Mouse (Mus musculus): ENCODE measurements around the gene Actl6b.

Gene Actl6b

DNA sequence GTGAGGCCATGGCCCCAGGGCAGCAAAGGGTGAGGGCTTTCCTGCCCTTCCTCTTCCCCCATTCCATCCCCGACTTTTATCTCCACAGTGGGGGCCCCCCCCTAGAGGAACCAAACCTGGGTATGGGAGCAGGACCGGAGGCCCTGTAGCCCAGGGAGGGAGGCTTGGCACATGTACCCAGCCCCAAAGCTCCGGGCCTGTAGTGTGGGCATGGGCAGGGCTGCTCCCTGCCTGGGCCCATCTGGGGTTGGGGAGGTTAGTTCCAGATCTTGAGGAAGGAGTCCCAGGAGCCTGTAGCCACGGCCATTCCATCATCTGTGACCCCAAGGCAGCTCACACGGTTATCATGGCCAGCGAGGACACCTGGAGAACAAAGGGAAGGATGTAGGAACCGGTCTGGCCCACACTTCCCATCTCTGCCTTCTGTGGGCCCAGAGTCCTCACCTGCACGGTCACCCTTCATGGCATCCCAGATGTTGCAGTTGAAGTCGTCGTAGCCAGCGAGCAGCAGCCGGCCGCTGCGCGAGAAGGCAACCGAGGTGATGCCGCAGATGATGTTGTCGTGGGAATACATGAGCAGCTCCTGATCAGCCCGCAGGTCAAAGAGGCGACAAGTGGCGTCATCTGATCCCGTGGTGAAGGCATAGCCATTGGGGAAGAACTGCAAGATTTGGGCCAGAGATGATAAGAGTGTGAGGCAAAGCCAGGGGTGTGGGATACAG is 24.9 kb upstream of the Actl6b start:
- in situ Hi-C loops (cut with MboI; ENCODE audit: low sequenced_read_pairs): loop anchor here (25.0 kb wide), 1 partner anchor 234 kb away; no protein-coding TSS in a partner anchor

DNA sequence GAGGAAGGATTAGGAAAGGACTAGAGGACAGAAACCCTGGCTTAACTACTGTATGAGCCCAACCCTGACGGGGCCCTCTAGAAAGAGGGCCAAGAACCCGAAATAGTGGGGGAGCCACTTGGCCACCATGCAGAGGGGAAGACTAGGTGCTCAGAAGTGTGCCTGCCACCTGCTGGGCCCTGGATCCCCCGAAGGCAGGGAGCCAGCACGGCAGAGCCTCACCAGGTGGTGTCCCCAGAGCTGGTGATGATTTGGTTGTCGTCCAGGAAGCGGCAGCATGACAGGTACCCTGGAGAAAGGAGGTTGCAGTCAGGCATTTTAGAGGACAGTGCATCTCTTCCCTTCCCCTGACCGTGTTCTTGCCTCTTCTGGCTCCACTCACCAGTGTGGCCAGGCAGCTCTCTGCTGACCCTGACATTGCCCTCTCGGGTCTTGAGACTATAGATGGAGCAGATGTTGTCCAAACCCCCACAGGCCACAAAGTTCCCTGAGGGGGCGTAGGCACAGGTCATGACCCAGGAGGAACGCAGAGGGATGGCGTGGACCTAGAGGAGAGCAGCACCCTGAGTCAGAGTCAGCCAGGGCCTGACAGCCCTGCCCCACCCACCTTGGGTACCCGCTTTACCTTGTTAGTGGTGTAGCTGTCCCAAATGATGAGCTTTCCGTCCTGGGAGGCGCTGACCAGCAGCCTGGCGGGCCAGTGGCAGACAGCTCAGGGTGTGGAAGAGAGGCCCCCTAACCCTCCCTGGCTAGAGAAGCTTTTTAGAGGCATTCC is 23.9 kb upstream of the Actl6b start:
- in situ Hi-C loops (cut with MboI; ENCODE audit: low sequenced_read_pairs): loop anchor here (25.0 kb wide), 1 partner anchor 233 kb away; no protein-coding TSS in a partner anchor

DNA sequence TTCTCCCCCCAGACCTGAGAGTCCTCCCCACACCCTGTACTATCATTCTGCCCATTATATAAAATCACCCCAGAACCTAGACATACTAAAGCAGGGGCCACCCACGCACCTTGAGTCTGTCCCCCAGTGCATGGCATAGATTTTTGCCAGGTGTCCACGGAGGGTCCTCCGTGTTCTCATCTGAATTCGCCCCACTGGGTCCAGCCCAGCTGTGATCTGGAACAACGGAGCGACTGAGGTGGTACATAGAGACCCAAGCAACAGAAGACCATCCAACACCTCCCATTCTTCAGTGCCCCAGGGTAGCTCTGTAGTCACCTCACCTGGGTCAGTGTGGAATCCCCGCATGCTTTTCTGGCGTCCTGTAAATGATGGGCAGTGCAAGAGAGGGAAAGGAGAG is 23.2 kb upstream of the Actl6b start:
- in situ Hi-C loops (cut with MboI; ENCODE audit: low sequenced_read_pairs): loop anchor here (25.0 kb wide), 1 partner anchor 232 kb away; no protein-coding TSS in a partner anchor

DNA sequence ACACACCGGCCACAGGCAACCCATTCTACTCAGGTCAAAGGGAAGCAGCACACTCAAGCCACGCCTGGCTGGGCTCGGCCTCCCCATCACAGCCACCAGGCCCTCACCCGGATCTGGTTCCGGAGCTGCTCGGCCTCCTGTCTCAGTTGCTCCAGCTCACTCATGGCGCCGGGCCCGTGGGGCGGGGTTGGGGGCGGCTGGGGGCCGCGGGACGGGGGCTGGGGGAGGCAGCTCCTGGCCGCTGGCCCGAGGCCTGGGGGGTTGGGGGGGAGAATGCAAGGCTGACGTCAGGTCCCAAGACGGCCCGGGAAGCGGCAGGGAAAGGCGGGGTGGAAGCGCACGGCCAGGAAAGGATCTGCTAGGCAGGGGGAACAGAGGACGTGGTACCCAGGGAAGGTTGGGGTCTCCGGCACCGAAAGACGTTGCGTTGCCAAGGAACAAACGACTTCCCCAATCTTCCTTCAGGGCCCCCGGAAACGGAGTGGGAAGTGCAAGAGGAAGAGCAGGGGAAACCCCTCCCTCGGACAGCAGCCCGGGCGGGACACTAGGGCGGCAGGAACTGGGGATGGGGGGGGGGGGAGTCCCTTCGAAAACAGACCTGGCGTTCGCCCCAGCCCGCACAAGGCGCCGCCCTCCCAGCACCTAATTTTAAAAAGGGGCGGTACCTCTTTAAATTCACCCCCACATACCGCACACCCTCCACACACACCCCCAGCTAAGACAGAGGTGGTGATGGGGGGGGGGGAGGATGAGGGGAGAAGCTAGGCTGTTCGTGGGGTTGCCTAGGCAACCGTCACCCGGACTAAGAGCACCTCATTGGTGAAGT is 22.5 kb upstream of the Actl6b start:
- in situ Hi-C loops (cut with MboI; ENCODE audit: low sequenced_read_pairs): loop anchor here (25.0 kb wide), 1 partner anchor 232 kb away; no protein-coding TSS in a partner anchor

DNA sequence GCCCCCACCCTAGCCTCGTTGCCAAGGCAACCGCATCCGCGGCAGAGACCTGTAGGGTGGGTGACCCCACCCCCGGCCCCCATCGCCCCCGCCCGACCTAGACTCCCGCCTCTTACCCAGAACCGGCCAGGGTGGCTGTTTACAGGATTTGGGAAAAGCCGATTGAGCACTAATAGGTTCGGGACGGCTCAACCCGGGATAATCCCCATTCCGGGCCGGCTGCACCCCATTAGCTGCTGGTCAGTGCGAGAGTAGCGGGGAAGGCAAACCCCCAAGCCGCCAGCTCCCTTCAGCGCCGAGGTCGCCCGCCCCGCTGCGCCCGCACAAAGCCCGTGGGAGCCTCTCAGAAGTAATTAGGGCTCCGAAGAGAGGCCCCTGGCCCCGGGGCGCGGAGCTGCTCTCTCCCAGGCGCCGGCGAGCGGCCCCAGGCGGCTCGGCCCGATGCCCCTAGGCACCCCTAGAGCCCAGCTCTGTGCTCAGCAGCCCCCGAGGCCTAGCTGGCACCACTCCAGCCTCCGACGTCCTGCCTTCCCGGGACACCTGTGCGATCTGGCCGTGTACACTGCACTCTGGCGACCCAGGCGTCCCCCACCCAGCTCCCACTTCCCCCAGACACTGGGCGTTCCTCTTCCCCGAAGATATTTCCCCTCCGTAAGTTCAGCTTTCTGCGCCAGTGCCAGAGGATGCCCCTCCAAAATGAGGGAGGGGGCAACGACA is 21.7 kb upstream of the Actl6b start:
- in situ Hi-C loops (cut with MboI; ENCODE audit: low sequenced_read_pairs): loop anchor here (25.0 kb wide), 1 partner anchor 231 kb away; no protein-coding TSS in a partner anchor

DNA sequence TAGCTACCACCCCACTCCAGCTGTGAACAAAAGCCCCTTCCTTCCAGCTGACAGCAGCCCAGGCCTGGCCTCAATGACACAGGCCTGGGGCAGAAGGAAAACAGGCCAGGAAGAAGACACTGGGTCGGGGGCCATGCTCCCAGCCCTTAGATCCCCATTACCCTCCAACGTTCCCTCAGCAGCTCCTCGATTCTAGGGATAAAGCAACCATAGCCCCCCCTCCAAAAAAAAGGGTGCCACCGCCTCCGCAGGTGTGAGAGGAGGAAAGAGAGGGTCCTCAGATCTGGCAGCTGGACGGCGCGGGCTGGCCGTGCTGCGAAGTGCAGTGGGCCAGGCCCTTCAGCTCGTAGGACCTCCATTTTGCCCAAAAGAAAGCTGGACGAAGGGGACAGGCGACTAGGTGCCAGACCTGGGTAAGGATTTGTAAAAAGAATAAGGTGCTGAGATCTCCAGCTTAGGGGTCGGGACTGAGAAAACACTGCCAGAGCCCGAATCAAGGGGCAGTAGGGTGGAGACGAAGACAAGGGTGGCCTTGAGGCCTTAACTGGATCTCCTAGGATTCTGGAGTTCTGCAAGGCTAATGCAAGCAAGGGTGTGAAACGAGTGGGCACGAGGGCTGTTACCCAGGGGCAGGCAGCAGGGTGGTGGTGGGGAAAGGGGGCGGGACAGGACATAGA is 21.0 kb upstream of the Actl6b start:
- in situ Hi-C loops (cut with MboI; ENCODE audit: low sequenced_read_pairs): loop anchor here (25.0 kb wide), 1 partner anchor 230 kb away; no protein-coding TSS in a partner anchor

DNA sequence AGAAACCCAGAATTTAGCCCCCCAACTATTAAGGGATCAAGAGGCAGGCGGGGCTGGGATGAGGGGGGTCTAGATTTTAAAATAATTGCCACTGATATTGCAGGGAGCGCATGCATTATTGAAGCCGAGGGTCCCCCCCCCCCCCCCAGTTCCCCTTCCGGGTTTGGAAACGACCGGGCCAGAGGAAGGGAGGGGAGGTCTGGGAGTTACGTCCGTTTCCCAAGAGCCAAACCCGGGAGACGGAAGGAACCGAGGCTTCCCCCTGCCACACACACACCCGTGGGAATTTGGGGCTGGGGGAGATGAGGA is 20.6 kb upstream of the Actl6b start:
- in situ Hi-C loops (cut with MboI; ENCODE audit: low sequenced_read_pairs): loop anchor here (25.0 kb wide), 1 partner anchor 230 kb away; no protein-coding TSS in a partner anchor

DNA sequence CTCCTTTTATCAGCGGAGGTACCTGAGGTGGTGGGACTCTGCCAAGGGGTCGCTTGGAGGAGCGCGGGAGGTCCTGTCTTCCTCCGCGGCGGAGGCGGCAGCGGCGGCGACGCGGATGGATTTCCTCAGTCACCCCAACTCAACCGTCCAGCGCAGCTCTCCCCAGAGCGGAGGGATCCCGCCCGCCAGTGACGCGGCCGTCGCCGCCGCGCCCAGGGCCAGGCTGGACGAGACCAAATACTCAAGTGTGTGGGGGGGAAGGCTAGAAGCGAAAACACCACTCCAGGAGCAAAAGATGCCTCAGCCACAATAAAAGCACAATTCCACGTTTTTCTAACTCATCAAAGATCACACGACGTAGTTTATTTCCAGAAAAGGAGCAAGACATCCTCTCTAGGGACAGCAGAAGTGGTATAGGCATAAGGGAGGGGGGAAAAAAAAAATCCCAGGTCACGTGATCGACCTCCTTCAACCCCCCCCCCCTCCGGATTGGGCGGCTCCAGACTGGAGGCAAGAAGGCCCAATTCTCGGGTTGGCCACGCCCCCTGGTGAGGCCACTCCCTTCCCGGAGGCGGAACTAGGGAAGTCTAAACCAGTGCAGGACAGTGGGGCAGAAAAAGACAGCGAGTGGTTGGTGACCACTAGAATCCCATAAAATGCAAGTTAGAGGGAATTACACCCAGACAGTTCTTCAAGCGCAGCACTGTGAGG is 20.0 kb upstream of the Actl6b start, which contains the start of the genes Epo and Gnb2:
Epo (minus strand) TSS at position 126 of the 711 bp plus-strand sequence.
Gnb2 (minus strand) TSS at position 394 of the 711 bp plus-strand sequence.
- in situ Hi-C loops (cut with MboI; ENCODE audit: low sequenced_read_pairs): loop anchor here (25.0 kb wide), 1 partner anchor 229 kb away; no protein-coding TSS in a partner anchor

DNA sequence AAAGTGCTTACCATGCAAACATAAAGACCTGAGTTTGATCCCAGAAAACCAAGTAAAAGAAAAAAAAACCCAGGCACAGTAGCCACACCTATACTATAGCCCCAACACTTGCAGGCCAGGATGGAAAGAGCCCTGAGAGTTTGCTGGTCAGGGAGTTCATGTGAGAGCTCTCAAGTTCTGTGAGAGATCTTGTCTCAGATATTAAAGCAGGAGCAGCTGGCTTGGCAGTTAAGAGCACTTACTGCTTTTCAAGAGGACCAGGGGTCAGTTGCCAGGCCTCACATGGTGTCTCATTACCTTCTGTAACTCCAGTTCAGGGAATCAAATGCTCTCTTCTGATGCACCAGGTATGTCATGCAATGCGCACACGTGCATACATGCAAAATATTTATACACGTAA is 18.6 kb upstream of the Actl6b start:
- in situ Hi-C loops (cut with MboI; ENCODE audit: low sequenced_read_pairs): loop anchor here (25.0 kb wide), 1 partner anchor 228 kb away; no protein-coding TSS in a partner anchor

DNA sequence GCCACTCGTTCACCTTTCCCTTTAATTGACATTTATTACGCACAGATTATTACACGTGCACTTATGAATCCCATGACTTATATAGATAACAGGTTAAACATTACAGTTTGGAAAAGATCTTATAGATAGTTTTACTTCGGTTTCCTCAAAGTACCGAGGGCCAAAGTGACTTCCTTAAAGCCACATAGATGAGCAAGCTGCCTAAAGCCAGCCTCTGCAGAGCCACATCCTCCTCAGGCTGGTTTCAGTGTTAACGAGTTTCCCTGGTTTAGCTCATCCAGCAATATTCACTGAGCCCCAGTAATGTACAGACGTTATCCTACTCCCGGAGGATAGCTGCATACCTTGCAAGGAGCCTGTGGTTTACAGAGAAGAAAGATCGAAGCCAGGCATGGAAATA is 18.0 kb upstream of the Actl6b start:
- in situ Hi-C loops (cut with MboI; ENCODE audit: low sequenced_read_pairs): loop anchor here (25.0 kb wide), 1 partner anchor 227 kb away; no protein-coding TSS in a partner anchor

DNA sequence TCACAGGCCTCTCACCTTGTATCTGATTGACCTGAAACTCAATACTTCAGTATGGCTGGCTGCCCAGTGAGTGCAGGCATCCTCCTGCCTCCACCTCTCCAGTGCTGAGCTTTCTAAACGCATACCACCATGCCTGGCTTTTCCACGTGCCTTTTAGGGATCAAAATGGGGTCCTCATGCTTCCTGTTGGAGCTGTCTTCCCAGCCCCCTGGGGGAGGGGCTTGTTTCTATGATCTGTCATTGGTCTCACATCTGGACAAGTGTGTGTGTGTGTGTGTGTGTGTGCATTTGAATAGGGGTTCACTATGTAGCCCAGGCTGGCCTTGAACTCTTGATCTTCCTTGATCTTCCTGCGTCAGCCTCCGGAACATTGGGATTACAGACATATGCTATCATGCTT is 15.9 kb upstream of the Actl6b start:
- in situ Hi-C loops (cut with MboI; ENCODE audit: low sequenced_read_pairs): loop anchor here (25.0 kb wide), 1 partner anchor 225 kb away; no protein-coding TSS in a partner anchor

DNA sequence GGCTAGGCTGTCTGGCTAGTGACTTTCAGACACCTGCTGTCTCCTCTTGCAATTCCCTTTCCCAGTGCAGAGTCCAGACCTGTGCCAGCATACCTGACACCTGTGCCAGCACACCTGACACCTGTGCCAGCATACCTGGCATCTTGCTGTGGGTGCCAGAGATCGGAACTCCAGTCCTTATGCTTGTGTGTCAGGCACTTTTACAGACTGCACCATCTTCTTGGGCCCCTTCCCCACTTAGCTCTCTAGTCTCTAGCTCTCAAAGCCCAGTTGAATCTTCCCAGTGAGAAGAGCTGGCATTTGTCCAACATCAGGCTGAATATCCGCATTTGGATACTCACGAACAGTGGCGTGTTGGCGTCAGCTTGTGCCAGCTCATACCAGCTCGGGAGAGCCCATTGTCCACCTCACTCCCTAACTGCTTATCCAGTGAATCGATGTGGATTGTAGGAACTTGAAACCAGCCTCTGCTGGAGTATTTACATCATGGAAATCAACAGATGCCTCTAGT is 14.0 kb upstream of the Actl6b start:
- in situ Hi-C loops (cut with MboI; ENCODE audit: low sequenced_read_pairs): loop anchor here (25.0 kb wide), 1 partner anchor 223 kb away; no protein-coding TSS in a partner anchor

DNA sequence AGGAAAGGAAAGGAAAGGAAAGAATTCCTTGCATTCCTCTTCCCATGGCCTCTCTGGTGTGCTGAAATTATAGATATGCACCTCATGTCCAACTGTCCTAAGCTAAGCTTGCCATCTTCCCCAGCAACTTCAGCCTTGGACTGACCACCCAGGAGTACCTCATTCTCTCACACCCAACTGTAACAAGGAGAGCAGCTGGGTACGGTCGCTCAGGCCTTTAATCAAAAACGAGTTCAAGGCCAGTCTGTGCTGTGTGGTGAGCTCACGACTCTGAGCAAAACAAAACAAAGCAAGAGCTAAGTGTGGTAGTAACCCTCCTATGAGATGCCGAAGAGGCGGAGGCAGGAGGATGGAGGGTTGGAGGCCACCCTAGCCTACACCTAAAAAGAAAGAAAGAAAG is 12.3 kb upstream of the Actl6b start:
- in situ Hi-C loops (cut with MboI; ENCODE audit: low sequenced_read_pairs): loop anchor here (25.0 kb wide), 1 partner anchor 221 kb away; no protein-coding TSS in a partner anchor

DNA sequence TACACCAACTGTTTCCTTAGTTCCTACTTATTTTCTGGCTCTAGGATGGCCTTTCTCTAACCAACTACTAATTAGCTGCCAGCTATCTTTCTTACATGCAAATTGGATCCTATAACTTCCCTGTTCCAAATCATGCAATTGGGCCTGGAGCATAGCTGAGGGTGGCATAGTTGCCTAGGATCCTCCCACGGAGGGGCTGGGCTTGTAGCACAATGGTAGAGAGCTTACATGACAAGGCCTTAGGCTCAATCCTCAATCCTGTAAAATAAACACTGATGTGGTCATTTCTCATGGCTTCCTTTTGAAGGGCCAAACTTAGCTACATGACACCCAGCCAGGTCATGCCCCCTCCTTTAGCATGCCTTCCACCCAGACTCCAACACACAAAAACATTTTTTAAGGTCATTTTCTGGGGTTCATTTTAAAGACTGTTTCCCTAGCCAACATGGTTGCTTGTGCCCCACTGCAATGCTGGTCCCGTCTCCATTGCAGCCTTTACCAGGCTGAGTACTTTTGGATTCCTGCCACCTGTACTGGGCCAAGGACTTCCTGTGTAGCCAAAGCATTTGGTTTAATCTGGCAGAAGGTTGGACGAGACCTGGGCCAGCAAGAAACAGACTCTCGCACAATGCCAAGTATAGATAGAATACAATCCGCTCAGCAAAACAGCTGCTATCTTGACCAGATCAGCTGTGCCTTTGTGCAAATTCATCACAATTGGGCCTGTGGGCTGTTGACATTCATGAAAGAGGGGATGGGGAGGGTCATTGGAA is 11.4 kb upstream of the Actl6b start:
- in situ Hi-C loops (cut with MboI; ENCODE audit: low sequenced_read_pairs): loop anchor here (25.0 kb wide), 1 partner anchor 220 kb away; no protein-coding TSS in a partner anchor

DNA sequence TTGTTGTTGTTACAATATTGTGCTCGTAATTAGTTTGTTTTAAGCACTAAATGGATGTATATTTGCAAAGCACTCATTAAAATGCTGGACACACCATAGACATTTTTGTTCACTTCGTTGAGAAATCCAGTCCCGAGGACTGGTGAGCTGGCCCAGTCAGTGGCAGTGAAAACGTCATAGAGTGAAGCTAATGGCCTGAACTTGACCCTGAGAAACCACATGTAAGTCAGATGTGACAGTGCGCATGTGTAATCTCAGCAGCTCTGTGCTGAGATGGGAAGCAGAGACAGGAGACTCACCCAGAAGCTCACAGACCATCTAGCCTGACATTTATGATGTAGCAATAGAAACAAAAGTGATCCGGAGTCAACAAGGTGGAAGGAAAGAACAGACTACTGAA is 8.4 kb upstream of the Actl6b start:
- in situ Hi-C loops (cut with MboI; ENCODE audit: low sequenced_read_pairs): loop anchor here (25.0 kb wide), 1 partner anchor 217 kb away; no protein-coding TSS in a partner anchor

DNA sequence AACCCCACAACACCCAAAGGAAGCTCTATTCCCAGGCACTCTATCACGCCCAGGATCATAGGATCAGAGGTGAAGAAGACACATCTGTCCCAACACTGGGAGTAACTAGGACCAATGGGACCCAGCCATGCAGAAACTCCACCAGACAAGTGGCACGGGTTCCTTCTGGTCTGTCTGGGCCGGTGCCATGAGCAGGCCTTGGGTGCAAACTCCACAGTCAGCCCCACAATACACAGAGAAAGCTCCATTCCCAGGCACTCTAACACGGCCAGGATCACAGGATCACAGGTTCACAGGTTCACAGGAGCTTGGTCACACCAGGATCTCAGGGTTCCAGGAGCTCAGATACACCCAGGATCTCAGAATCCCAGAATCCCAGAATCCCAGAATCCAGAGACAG is 7.7 kb upstream of the Actl6b start:
- in situ Hi-C loops (cut with MboI; ENCODE audit: low sequenced_read_pairs): loop anchor here (25.0 kb wide), 1 partner anchor 217 kb away; no protein-coding TSS in a partner anchor

DNA sequence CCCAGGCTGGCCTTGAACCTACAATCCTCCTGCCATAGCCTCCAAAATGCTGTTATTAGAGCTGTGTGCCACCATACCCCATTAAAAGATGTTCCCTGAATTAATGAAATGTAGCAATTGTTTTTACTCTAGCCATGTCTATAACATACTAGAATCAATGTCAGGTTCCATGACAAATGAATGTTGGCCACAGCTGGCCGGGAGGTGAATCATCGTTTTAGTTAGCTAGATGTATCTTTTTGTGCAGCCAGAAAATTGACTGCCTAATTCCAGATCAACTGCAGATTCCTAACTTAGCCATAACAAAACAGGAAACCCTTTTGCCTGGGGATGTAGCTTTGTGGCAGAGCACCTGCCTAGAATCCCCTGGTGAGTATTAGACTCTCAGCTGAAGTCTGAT is 3.5 kb upstream of the Actl6b start:
- in situ Hi-C loops (cut with MboI; ENCODE audit: low sequenced_read_pairs): loop anchor here (25.0 kb wide), 1 partner anchor 212 kb away; no protein-coding TSS in a partner anchor
